Mouse (Mus musculus): ENCODE measurements around the gene Col17a1.

Gene Col17a1

GRCm38 (mm10) chr19:47691994-47692393, at the start of gene Col17a1:
Gene Col17a1 (minus strand): TSS chr19:47692094.
- no peak for DNase-seq (ENCODE audit: low spot score)

GRCm38 (mm10) chr19:47731931-47732330, 40.0 kb upstream of the Col17a1 start:
- peak; percentile 80 for DNase-seq (ENCODE audit: low spot score)

GRCm38 (mm10) chr19:47731071-47731881, 39.4 kb upstream of the Col17a1 start, which contains the start of gene Sfr1:
Gene Sfr1 (plus strand): TSS chr19:47731682.
- DNase-seq (ENCODE audit: low spot score): peak; percentile 97

- DNase-seq (ENCODE audit: low spot score): peak; percentile 81
Observed at GRCm38 (mm10) chr19:47730691-47731070, 38.8 kb upstream of the Col17a1 start.

GRCm38 (mm10) chr19:47725643-47726140, 33.8 kb upstream of the Col17a1 start:
- no peak for DNase-seq (ENCODE audit: low spot score)

GRCm38 (mm10) chr19:47724903-47725302, 33.0 kb upstream of the Col17a1 start:
- no peak for DNase-seq (ENCODE audit: low spot score)

- no peak for DNase-seq (ENCODE audit: low spot score)
Observed at GRCm38 (mm10) chr19:47722471-47722870, 30.6 kb upstream of the Col17a1 start.

GRCm38 (mm10) chr19:47719147-47719546, 27.3 kb upstream of the Col17a1 start:
- no peak for DNase-seq (ENCODE audit: low spot score)

- DNase-seq (ENCODE audit: low spot score): no peak
Observed at GRCm38 (mm10) chr19:47716144-47716543, 24.2 kb upstream of the Col17a1 start.

- DNase-seq (ENCODE audit: low spot score): no peak
Observed at GRCm38 (mm10) chr19:47713457-47713856, 21.6 kb upstream of the Col17a1 start.

GRCm38 (mm10) chr19:47710376-47710775, 18.5 kb upstream of the Col17a1 start:
- DNase-seq (ENCODE audit: low spot score): no peak

- DNase-seq (ENCODE audit: low spot score): no peak
Observed at GRCm38 (mm10) chr19:47705772-47706309, 13.9 kb upstream of the Col17a1 start.

- DNase-seq (ENCODE audit: low spot score): peak; percentile 32
Observed at GRCm38 (mm10) chr19:47705080-47705771, 13.3 kb upstream of the Col17a1 start.

GRCm38 (mm10) chr19:47700509-47700908, 8.6 kb upstream of the Col17a1 start:
- DNase-seq (ENCODE audit: low spot score): no peak

GRCm38 (mm10) chr19:47699743-47700142, 7.8 kb upstream of the Col17a1 start:
- DNase-seq (ENCODE audit: low spot score): no peak

- no peak for DNase-seq (ENCODE audit: low spot score)
Observed at GRCm38 (mm10) chr19:47698266-47698665, 6.4 kb upstream of the Col17a1 start.

GRCm38 (mm10) chr19:47697067-47697466, 5.2 kb upstream of the Col17a1 start:
- DNase-seq (ENCODE audit: low spot score): no peak

GRCm38 (mm10) chr19:47696411-47696810, 4.5 kb upstream of the Col17a1 start:
- no peak for DNase-seq (ENCODE audit: low spot score)

- no peak for DNase-seq (ENCODE audit: low spot score)
Observed at GRCm38 (mm10) chr19:47695725-47696124, 3.8 kb upstream of the Col17a1 start.

- no peak for DNase-seq (ENCODE audit: low spot score)
Observed at GRCm38 (mm10) chr19:47689592-47689991, 2.3 kb downstream of the Col17a1 start.

- DNase-seq (ENCODE audit: low spot score): no peak
Observed at GRCm38 (mm10) chr19:47678675-47679074, 13.2 kb downstream of the Col17a1 start.

GRCm38 (mm10) chr19:47674419-47674818, 17.5 kb downstream of the Col17a1 start:
- DNase-seq (ENCODE audit: low spot score): no peak

- no peak for DNase-seq (ENCODE audit: low spot score)
Observed at GRCm38 (mm10) chr19:47668399-47668798, 23.5 kb downstream of the Col17a1 start.
